Mouse (Mus musculus): ENCODE results near the gene Ncoa3. TPM values are rescaled to one million over a fixed set of nuclear protein-coding genes. Genes with fewer than 3 reads are reported as not detected.
A peak's percentile ranks its signal among the peaks of the same experiment; 100 is the strongest.

Gene Ncoa3
- polyA plus RNA-seq, 1 experiment from 2014 or later = 15.2 TPM

DNA sequence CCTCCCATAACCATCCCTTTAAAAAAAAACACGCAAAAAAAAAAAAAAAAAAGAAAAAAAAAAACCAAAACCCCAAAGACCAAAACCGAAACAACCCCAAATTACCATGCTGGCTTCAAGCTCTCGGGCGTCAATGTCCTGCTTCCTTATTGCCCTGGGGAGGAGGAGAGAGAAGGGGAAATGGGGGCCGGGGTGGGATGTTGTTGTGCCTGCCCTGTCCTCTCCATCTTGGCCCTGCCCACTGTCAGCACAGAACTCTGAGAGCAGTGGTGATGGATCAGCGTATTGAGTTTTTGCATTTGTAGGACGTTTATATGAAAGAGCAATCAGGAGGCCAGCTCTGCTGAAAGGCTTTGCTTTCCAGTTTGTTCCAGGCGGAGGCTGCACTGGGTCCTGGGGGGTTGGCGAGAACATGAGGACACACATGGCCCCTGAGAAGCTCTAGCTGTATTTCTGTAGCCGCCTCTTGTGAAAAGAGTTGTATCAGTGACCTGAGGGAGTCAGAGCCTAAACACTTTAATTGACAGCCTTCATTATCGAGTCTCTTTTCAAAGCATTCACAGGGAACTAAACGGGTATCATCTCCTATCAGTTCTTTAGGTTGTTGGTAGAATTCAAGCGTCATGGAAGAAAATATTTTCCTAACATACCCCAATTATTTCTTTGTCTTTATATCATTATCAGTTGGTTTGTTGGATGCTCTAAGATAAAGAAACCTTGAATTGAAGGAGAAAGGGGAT, 38.0 kb downstream of the Ncoa3 start:
- 8% methylated on average over 13 of the region's 13 CpGs for WGBS
- H3K36me3 ChIP-seq (ENCODE audit: control insufficient read depth, insufficient read depth, low read length) = no peaks in the 10 kb centered on the region
- peak overlapping the region; percentile 25 for H3K4me3 ChIP-seq (ENCODE audit: low read depth, low read length)
- H3K9me3 ChIP-seq (ENCODE audit: control insufficient read depth, low read length) = no peaks in the 10 kb centered on the region
- peaks cover 33% of the 10 kb centered on the region for H3K4me1 ChIP-seq (replicated peaks; ENCODE audit: control insufficient read depth, insufficient read depth, low read length)
- H3K4me2 ChIP-seq = peak overlapping the region; percentile 71
- no peak for ATAC-seq (replicated peaks; ENCODE audit: low FRiP score)
- DNase-seq (ENCODE audit: low spot score) = peak; percentile 48
- H3K27ac ChIP-seq (ENCODE audit: low read depth, low read length) = peak overlapping the region; percentile 82
- no peaks in the 10 kb centered on the region for H3K27me3 ChIP-seq (replicated peaks; ENCODE audit: control insufficient read depth, insufficient read depth, low read length)
- no peak overlapping the region for H3K9ac ChIP-seq (ENCODE audit: low read depth, low read length)

DNA sequence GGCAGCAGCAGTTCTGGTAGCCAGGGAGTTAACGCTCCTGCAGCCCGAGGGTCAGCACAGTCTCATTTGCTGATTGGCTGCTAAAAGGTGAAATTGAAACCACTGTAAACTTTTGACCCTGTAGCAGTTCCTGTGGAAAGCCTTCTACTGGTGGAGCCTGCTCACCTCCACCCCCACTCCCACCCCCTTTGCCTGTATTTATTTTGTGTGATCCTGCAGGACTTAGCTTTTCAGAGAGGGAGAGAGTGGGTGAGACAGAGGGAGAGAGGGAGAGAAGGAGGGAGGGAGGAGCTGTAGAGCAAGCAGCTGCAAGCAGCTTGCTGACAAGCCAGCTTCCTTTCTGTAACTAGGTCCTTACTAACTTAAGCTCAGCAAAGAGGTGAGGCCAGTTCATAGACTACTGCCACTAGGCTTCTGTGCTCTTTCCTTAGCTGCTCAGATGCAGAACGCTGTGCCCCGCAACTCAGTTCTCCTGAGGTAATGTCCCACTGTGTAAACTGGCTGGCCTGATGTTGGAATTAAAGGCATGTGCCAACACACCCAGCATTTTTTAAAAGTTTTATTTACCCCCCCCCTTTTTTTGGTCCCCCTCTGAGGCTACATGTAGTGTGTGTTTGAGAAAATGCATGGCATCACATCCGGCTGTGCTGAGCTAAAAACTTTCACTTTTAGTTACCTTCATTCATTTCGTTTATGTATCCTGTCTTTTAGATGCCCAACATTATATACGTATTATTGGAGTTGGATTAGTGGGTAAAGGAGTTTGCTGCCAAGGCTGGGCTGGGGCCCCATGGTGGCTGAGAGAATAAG, 38.9 kb downstream of the Ncoa3 start:
- H3K4me1 ChIP-seq (replicated peaks; ENCODE audit: control insufficient read depth, insufficient read depth, low read length) = peaks cover 36% of the 10 kb centered on the region
- no peaks in the 10 kb centered on the region for H3K27me3 ChIP-seq (replicated peaks; ENCODE audit: control insufficient read depth, insufficient read depth, low read length)
- DNase-seq (ENCODE audit: low spot score) = peak; percentile 63
- ATAC-seq (replicated peaks; ENCODE audit: low FRiP score) = peak; percentile 75
- no peaks in the 10 kb centered on the region for H3K36me3 ChIP-seq (ENCODE audit: control insufficient read depth, insufficient read depth, low read length)
- peak overlapping the region; percentile 25 for H3K4me3 ChIP-seq (ENCODE audit: low read depth, low read length)
- 36% methylated on average over 7 of the region's 7 CpGs for WGBS
- peak overlapping the region; percentile 71 for H3K4me2 ChIP-seq
- H3K9me3 ChIP-seq (ENCODE audit: control insufficient read depth, low read length) = no peaks in the 10 kb centered on the region
- peak overlapping the region; percentile 82 for H3K27ac ChIP-seq (ENCODE audit: low read depth, low read length)
- H3K9ac ChIP-seq (ENCODE audit: low read depth, low read length) = no peak overlapping the region

DNA sequence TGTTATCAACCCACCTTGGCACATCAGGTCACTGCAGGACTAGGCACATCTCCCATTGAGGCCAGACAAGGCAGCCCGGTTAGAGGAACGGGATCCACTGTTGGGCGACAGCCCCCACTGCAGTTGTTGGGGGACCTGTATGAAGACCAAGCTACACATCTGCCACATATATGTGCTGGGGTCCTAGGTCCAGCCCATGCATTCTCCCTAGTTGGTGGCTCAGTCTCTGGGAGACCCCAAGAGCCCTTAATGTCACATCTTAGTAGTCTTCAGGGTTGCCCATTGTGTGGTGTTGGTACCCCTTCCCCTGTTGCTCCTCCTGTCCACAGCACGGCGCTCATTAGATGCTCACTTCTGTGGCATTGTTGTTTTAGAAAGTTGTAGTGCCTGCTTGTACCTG, 40.2 kb downstream of the Ncoa3 start:
- H3K4me3 ChIP-seq (ENCODE audit: low read depth, low read length) = no peak overlapping the region
- no peak overlapping the region for H3K27ac ChIP-seq (ENCODE audit: low read depth, low read length)
- H3K9ac ChIP-seq (ENCODE audit: low read depth, low read length) = no peak overlapping the region
- H3K36me3 ChIP-seq (ENCODE audit: control insufficient read depth, insufficient read depth, low read length) = peaks cover 3% of the 10 kb centered on the region; the same call in 1 of the 2 replicates
- no peaks in the 10 kb centered on the region for H3K27me3 ChIP-seq (replicated peaks; ENCODE audit: control insufficient read depth, insufficient read depth, low read length)
- peaks cover 36% of the 10 kb centered on the region for H3K4me1 ChIP-seq (replicated peaks; ENCODE audit: control insufficient read depth, insufficient read depth, low read length)
- 73% methylated on average over 5 of the region's 5 CpGs for WGBS
- no peak overlapping the region for H3K4me2 ChIP-seq
- no peak for DNase-seq (ENCODE audit: low spot score)
- no peaks in the 10 kb centered on the region for H3K9me3 ChIP-seq (ENCODE audit: control insufficient read depth, low read length)
- ATAC-seq (replicated peaks; ENCODE audit: low FRiP score) = no peak

DNA sequence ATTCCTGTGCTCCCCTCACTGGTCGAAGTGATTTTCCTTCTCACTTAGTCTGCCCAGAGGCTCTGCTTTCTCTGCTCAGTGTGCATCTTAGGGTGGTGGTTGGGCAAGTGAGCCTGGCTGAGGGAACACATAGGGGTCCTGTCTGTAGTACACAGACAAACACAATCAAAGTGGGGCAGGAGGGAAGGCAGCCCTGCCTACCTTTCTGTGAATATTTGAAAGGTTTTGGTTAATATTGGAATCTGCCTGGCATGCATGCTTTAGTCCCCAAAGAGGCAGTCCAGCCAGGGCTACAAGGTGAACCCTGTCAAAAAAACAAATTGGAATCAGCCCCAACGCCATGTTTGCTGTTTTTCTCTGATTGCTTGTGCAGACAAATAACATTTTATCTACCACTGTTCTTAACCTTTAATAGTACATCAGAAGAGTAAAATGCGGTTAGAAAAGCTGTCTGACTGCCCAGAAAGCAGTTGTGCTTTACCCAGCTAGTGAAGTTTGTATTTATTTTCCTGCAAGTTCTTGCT, 42.6 kb downstream of the Ncoa3 start:
- no peak overlapping the region for H3K27ac ChIP-seq (ENCODE audit: low read depth, low read length)
- WGBS = 64% methylated on average over 3 of the region's 3 CpGs
- ATAC-seq (replicated peaks; ENCODE audit: low FRiP score) (no peak), DNase-seq (ENCODE audit: low spot score) (no peak)
- peaks cover 3% of the 10 kb centered on the region; the same call in 1 of the 2 replicates for H3K36me3 ChIP-seq (ENCODE audit: control insufficient read depth, insufficient read depth, low read length)
- H3K9ac ChIP-seq (ENCODE audit: low read depth, low read length) = no peak overlapping the region
- no peaks in the 10 kb centered on the region for H3K27me3 ChIP-seq (replicated peaks; ENCODE audit: control insufficient read depth, insufficient read depth, low read length)
- H3K4me3 ChIP-seq (ENCODE audit: low read depth, low read length) = no peak overlapping the region
- H3K9me3 ChIP-seq (ENCODE audit: control insufficient read depth, low read length) = no peaks in the 10 kb centered on the region
- H3K4me1 ChIP-seq (replicated peaks; ENCODE audit: control insufficient read depth, insufficient read depth, low read length) = peaks cover 26% of the 10 kb centered on the region
- H3K4me2 ChIP-seq = no peak overlapping the region

DNA sequence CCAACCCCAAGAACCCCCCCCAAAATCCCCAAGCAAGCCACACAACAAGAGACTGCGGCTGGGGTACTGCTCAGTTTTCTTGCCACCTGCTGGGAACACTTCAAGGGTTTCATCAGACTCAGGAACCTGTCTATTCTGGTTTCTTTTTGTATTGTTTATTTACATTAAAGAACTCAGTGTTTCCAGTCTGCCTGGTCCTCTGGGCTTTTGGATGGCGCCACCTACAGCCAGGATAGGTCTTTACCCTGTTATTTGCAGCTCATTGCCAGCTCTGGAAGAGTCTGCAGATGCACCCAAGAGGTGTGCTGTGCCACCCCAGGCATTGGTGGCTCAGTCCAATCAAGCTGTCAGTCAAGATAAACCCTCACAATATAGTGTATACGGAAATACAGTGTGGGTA, 43.3 kb downstream of the Ncoa3 start:
- H3K27me3 ChIP-seq (replicated peaks; ENCODE audit: control insufficient read depth, insufficient read depth, low read length) = no peaks in the 10 kb centered on the region
- WGBS = 60% methylated on average over 3 of the region's 3 CpGs
- no peak for ATAC-seq (replicated peaks; ENCODE audit: low FRiP score)
- H3K4me3 ChIP-seq (ENCODE audit: low read depth, low read length) = no peak overlapping the region
- peaks cover 19% of the 10 kb centered on the region for H3K4me1 ChIP-seq (replicated peaks; ENCODE audit: control insufficient read depth, insufficient read depth, low read length)
- H3K27ac ChIP-seq (ENCODE audit: low read depth, low read length) = no peak overlapping the region
- no peak overlapping the region; the same call in 1 of the 2 replicates for H3K4me2 ChIP-seq
- no peaks in the 10 kb centered on the region for H3K9me3 ChIP-seq (ENCODE audit: control insufficient read depth, low read length)
- H3K36me3 ChIP-seq (ENCODE audit: control insufficient read depth, insufficient read depth, low read length) = peaks cover 3% of the 10 kb centered on the region; the same call in 1 of the 2 replicates
- no peak overlapping the region for H3K9ac ChIP-seq (ENCODE audit: low read depth, low read length)
- no peak for DNase-seq (ENCODE audit: low spot score)

DNA sequence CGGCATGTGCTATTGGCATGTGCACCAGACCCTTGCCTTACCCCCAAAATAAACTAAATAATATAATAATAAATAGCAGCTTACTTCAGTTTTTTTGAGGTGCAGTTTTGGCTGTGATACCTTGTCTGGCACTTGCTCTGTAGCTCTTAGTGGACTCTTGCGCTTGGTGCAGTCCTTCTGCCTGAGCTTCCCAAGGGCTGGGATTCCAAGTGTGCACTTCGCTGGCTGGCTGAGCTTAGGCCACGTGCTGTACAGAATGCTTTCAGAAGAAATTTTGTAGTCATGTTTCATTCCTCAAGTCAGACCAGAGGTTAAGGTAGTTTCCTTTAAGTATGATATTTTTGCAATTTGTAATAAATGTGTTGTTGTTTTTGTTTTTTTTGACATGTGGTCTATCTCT, 47.2 kb downstream of the Ncoa3 start:
- no peak overlapping the region for H3K4me3 ChIP-seq (ENCODE audit: low read depth, low read length)
- WGBS = 88% methylated on average over 4 of the region's 4 CpGs
- H3K9ac ChIP-seq (ENCODE audit: low read depth, low read length) = no peak overlapping the region
- ATAC-seq (replicated peaks; ENCODE audit: low FRiP score) = no peak
- H3K27ac ChIP-seq (ENCODE audit: low read depth, low read length) = no peak overlapping the region
- peaks cover 22% of the 10 kb centered on the region for H3K4me1 ChIP-seq (replicated peaks; ENCODE audit: control insufficient read depth, insufficient read depth, low read length)
- peaks cover 3% of the 10 kb centered on the region; the same call in 1 of the 2 replicates for H3K36me3 ChIP-seq (ENCODE audit: control insufficient read depth, insufficient read depth, low read length)
- no peak for DNase-seq (ENCODE audit: low spot score)
- H3K4me2 ChIP-seq = no peak overlapping the region
- H3K27me3 ChIP-seq (replicated peaks; ENCODE audit: control insufficient read depth, insufficient read depth, low read length) = no peaks in the 10 kb centered on the region
- no peaks in the 10 kb centered on the region for H3K9me3 ChIP-seq (ENCODE audit: control insufficient read depth, low read length)

DNA sequence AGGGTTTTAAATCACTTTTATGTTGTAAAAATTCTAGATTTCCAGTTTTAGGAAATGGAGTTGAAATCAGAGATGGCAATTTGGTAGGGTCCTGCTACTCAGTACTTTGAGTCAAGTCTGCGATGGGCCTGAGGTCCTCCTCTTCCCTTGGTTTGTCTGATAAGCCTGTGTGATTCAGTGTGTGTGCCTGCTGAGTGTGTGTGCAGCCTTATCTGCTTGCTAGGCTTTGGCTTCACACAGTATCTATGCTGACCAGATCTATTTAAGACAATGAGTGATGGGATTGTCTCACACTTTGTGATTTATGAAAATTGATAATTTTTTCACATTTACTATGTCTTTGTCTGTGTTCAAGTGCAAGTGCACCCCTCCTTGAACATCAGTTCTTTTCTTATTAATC, 50.1 kb downstream of the Ncoa3 start:
- H3K4me3 ChIP-seq (ENCODE audit: low read depth, low read length) = no peak overlapping the region
- 24% methylated on average over 1 of the region's 1 CpGs for WGBS
- no peaks in the 10 kb centered on the region for H3K36me3 ChIP-seq (ENCODE audit: control insufficient read depth, insufficient read depth, low read length)
- peaks cover 22% of the 10 kb centered on the region for H3K4me1 ChIP-seq (replicated peaks; ENCODE audit: control insufficient read depth, insufficient read depth, low read length)
- no peak overlapping the region for H3K27ac ChIP-seq (ENCODE audit: low read depth, low read length)
- no peaks in the 10 kb centered on the region for H3K27me3 ChIP-seq (replicated peaks; ENCODE audit: control insufficient read depth, insufficient read depth, low read length)
- DNase-seq (ENCODE audit: low spot score) = no peak
- no peak overlapping the region for H3K9ac ChIP-seq (ENCODE audit: low read depth, low read length)
- no peaks in the 10 kb centered on the region for H3K9me3 ChIP-seq (ENCODE audit: control insufficient read depth, low read length)
- no peak overlapping the region for H3K4me2 ChIP-seq
- peak; percentile 82; the same call in 1 of the 2 replicates for ATAC-seq (replicated peaks; ENCODE audit: low FRiP score)

DNA sequence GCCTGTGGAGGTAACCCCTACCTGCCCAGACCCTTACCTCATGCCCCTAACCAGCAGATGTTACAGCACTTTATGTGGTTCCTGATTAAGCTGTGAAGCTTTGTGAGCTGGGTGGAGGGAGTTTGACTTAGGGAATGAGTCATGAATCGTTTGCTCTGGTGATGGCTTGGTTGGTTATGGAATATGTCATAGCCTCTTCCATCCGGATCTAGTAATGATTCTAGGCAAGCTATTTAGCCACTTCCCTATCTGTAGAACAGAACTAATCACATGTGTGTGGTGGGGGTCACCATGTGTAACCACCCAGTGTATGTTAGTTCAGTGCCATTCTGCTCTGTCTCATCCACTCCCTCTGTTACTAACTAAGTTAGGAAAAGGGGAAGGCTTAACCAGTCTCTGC, 52.6 kb downstream of the Ncoa3 start:
- WGBS = 47% methylated on average over 2 of the region's 2 CpGs
- Histone ChIP-seq H3K9ac (ENCODE audit: low read depth, low read length) (no peak overlapping the region), H3K36me3 (ENCODE audit: control insufficient read depth, insufficient read depth, low read length) (peaks cover 4% of the 10 kb centered on the region; the same call in 1 of the 2 replicates), H3K27ac (ENCODE audit: low read depth, low read length) (no peak overlapping the region), H3K27me3 (replicated peaks; ENCODE audit: control insufficient read depth, insufficient read depth, low read length) (no peaks in the 10 kb centered on the region), H3K4me2 (no peak overlapping the region), H3K4me1 (replicated peaks; ENCODE audit: control insufficient read depth, insufficient read depth, low read length) (peaks cover 22% of the 10 kb centered on the region), H3K9me3 (ENCODE audit: control insufficient read depth, low read length) (no peaks in the 10 kb centered on the region), H3K4me3 (ENCODE audit: low read depth, low read length) (no peak overlapping the region)
- ATAC-seq (replicated peaks; ENCODE audit: low FRiP score) (no peak), DNase-seq (ENCODE audit: low spot score) (no peak)

All from liver, embryonic 11.5 days (tissue).